Mouse (Mus musculus) ovary, adult 18-20 months (tissue): ENCODE data around the gene Lrfn1.

Source experiments
- DNase-seq: peaks from one replicate; pipeline ENCODE4 v3.0.0; 2022; ENCODE audit warnings: low spot score, mixed read lengths

Lrfn1 gene

GRCm38 (mm10) chr7:28451531-28452360 lies at the start of gene Lrfn1:
Gene Lrfn1, plus strand, starts transcription at chr7:28451980.
- no peak for DNase-seq

GRCm38 (mm10) chr7:28410841-28411475 lies 40.8 kb upstream of the Lrfn1 start:
- DNase-seq = peak; percentile 80

- no peak for DNase-seq
These were observed 39.0 kb upstream of the Lrfn1 start for GRCm38 (mm10) chr7:28412826-28413225.

- DNase-seq = no peak
These were observed 34.4 kb upstream of the Lrfn1 start for GRCm38 (mm10) chr7:28417368-28417767.

GRCm38 (mm10) chr7:28418096-28418670 lies 33.6 kb upstream of the Lrfn1 start:
- no peak for DNase-seq

GRCm38 (mm10) chr7:28419416-28419815 lies 32.4 kb upstream of the Lrfn1 start:
- no peak for DNase-seq

- DNase-seq = no peak
These were observed 28.8 kb upstream of the Lrfn1 start for GRCm38 (mm10) chr7:28423018-28423417.

GRCm38 (mm10) chr7:28427738-28428137 lies 24.0 kb upstream of the Lrfn1 start:
- no peak for DNase-seq

GRCm38 (mm10) chr7:28430512-28430911 lies 21.3 kb upstream of the Lrfn1 start:
- no peak for DNase-seq

GRCm38 (mm10) chr7:28432252-28432651 lies 19.5 kb upstream of the Lrfn1 start:
- DNase-seq = no peak

- DNase-seq = no peak
These were observed 16.0 kb upstream of the Lrfn1 start for GRCm38 (mm10) chr7:28435660-28436259.

- peak; percentile 100 for DNase-seq
These were observed 15.4 kb upstream of the Lrfn1 start for GRCm38 (mm10) chr7:28436271-28436904.

GRCm38 (mm10) chr7:28436932-28437570 lies 14.7 kb upstream of the Lrfn1 start, which contains the start of gene Gmfg:
Gene Gmfg, plus strand, starts transcription at chr7:28437447.
- DNase-seq = peak; percentile 58

- no peak for DNase-seq
These were observed 13.8 kb upstream of the Lrfn1 start for GRCm38 (mm10) chr7:28437964-28438363.

- DNase-seq = no peak
These were observed 13.0 kb upstream of the Lrfn1 start for GRCm38 (mm10) chr7:28438771-28439170.

GRCm38 (mm10) chr7:28440739-28441138 lies 11.0 kb upstream of the Lrfn1 start:
- no peak for DNase-seq

GRCm38 (mm10) chr7:28441776-28442485 lies 9.8 kb upstream of the Lrfn1 start:
- no peak for DNase-seq

- DNase-seq = no peak
These were observed 9.1 kb upstream of the Lrfn1 start for GRCm38 (mm10) chr7:28442688-28443087.

- DNase-seq = no peak
These were observed 7.3 kb upstream of the Lrfn1 start for GRCm38 (mm10) chr7:28444344-28444974.

GRCm38 (mm10) chr7:28446446-28446845 lies 5.3 kb upstream of the Lrfn1 start:
- DNase-seq = no peak
